Mouse (Mus musculus): Measurements from ENCODE around the gene Sall2.
A peak's percentile ranks its signal among the peaks of the same experiment; 100 is the strongest.
"Not testable (repeated sequence)": the region's sequence is repeated elsewhere in the genome, so short reads cannot be mapped to it uniquely, and the experiment has no call there.

The Sall2 gene

GRCm38 (mm10) chr14:52327910-52328812, at the start of gene Sall2:
Gene Sall2, minus strand, starts transcription at chr14:52328762.
- no peak for DNase-seq (ENCODE audit: low spot score in 2 of 2)

- DNase-seq (ENCODE audit: low spot score in 2 of 2) = no peak
Observed at GRCm38 (mm10) chr14:52368741-52369140, 40.2 kb upstream of the Sall2 start.

- DNase-seq (ENCODE audit: low spot score in 2 of 2) = no peak
Observed at GRCm38 (mm10) chr14:52356308-52356707, 27.7 kb upstream of the Sall2 start, which contains the start of gene Olfr1513. Gene Olfr1513, minus strand, starts transcription at chr14:52356408.

GRCm38 (mm10) chr14:52339512-52339852, 10.9 kb upstream of the Sall2 start:
- DNase-seq (ENCODE audit: low spot score in 2 of 2) = no peak

- DNase-seq (ENCODE audit: low spot score in 2 of 2) = peak in 1 of 2 experiments; percentile 59
Observed at GRCm38 (mm10) chr14:52338751-52339511, 10.4 kb upstream of the Sall2 start.

GRCm38 (mm10) chr14:52332171-52332570, 3.6 kb upstream of the Sall2 start:
- no peak for DNase-seq (ENCODE audit: low spot score in 2 of 2)

- DNase-seq (ENCODE audit: low spot score in 2 of 2) = no peak
Observed at GRCm38 (mm10) chr14:52331069-52331750, 2.6 kb upstream of the Sall2 start.

- no peak for DNase-seq (ENCODE audit: low spot score in 2 of 2)
Observed at GRCm38 (mm10) chr14:52327375-52327901, 1.1 kb downstream of the Sall2 start.

GRCm38 (mm10) chr14:52325890-52326289, 2.7 kb downstream of the Sall2 start:
- DNase-seq (ENCODE audit: low spot score in 2 of 2) = no peak

- DNase-seq (ENCODE audit: low spot score in 2 of 2) = no peak
Observed at GRCm38 (mm10) chr14:52319361-52319760, 9.2 kb downstream of the Sall2 start.

- no peak for DNase-seq (ENCODE audit: low spot score in 2 of 2)
Observed at GRCm38 (mm10) chr14:52316441-52317225, 11.9 kb downstream of the Sall2 start.

- DNase-seq (ENCODE audit: low spot score in 2 of 2) = peak; percentile 60 to 72
Observed at GRCm38 (mm10) chr14:52315792-52316440, 12.6 kb downstream of the Sall2 start.

GRCm38 (mm10) chr14:52315283-52315780, 13.2 kb downstream of the Sall2 start:
- no peak for DNase-seq (ENCODE audit: low spot score in 2 of 2)

GRCm38 (mm10) chr14:52314808-52315150, 13.8 kb downstream of the Sall2 start:
- DNase-seq (ENCODE audit: low spot score in 2 of 2) = no peak

- DNase-seq (ENCODE audit: low spot score in 2 of 2) = no peak
Observed at GRCm38 (mm10) chr14:52313931-52314807, 14.4 kb downstream of the Sall2 start.

- DNase-seq (ENCODE audit: low spot score in 2 of 2) = no peak
Observed at GRCm38 (mm10) chr14:52310906-52311305, 17.7 kb downstream of the Sall2 start.

GRCm38 (mm10) chr14:52310343-52310742, 18.2 kb downstream of the Sall2 start:
- DNase-seq (ENCODE audit: low spot score in 2 of 2) = not testable (repeated sequence)

- no peak for DNase-seq (ENCODE audit: low spot score in 2 of 2)
Observed at GRCm38 (mm10) chr14:52306100-52306499, 22.5 kb downstream of the Sall2 start.

- DNase-seq (ENCODE audit: low spot score in 2 of 2) = peak; percentile 86 to 88
Observed at GRCm38 (mm10) chr14:52304644-52305271, 23.8 kb downstream of the Sall2 start, which contains the start of gene Mettl3. Gene Mettl3, minus strand, starts transcription at chr14:52305128.
